Mouse (Mus musculus) C2C12 (cell line): ENCODE data around the gene Med26.

Experiments used
- CEBPB ChIP-seq: IDR thresholded peaks from one replicate; pipeline ENCODE4 v1.6.1; 2011; ENCODE audit warnings: low read depth, mild to moderate bottlenecking, control low read depth, moderate library complexity
- CTCF ChIP-seq: IDR thresholded peaks from one replicate; pipeline ENCODE4 v1.5.1; 2011; ENCODE audit not compliant: control insufficient read depth, insufficient read depth, insufficient read length
- MYOD1 ChIP-seq: IDR thresholded peaks from one replicate; pipeline ENCODE4 v1.6.1; 2011; ENCODE audit warnings: low read depth; ENCODE audit not compliant: control insufficient read depth, insufficient read length
- MYOG ChIP-seq: IDR thresholded peaks from one replicate; pipeline ENCODE4 v1.6.1; 2011; ENCODE audit not compliant: control insufficient read depth, insufficient read length; ENCODE audit errors: extremely low read depth
- USF1 ChIP-seq: IDR thresholded peaks from one replicate; pipeline ENCODE4 v1.6.1; 2011; ENCODE audit warnings: low read depth, mild to moderate bottlenecking, control low read depth, moderate library complexity

GRCm38 (mm10) chr8:72493381-72493780 is 54.7 kb downstream of the Med26 start:
- TF ChIP-seq CTCF, result no peak
- no peak for TF ChIP-seq MYOG
- no peak for TF ChIP-seq MYOD1
- TF ChIP-seq USF1, result no peak
- TF ChIP-seq CEBPB, result no peak
